Mouse (Mus musculus) testis, postnatal 14 days (tissue): ENCODE measurements around the gene Rpl27.
"Not testable (repeated sequence)": the region's sequence is repeated elsewhere in the genome, so short reads cannot be mapped to it uniquely, and the experiment has no call there.

Source experiments
- DNase-seq: peaks from one replicate; pipeline ENCODE4 v3.0.0; 2021; ENCODE audit warnings: low spot score

The Rpl27 gene

GRCm38 (mm10) chr11:101442127-101442693, at the start of gene Rpl27:
Gene Rpl27 (plus strand): TSS chr11:101442298.
- DNase-seq = peak; percentile 99

GRCm38 (mm10) chr11:101395110-101395509, 47.0 kb upstream of the Rpl27 start:
- peak; percentile 45 for DNase-seq

- DNase-seq = no peak
Observed at GRCm38 (mm10) chr11:101415306-101415705, 26.8 kb upstream of the Rpl27 start.

GRCm38 (mm10) chr11:101416433-101417100, 25.5 kb upstream of the Rpl27 start:
- no peak for DNase-seq

GRCm38 (mm10) chr11:101417101-101417855, 24.8 kb upstream of the Rpl27 start, which contains the start of gene Aarsd1:
Gene Aarsd1 (minus strand): TSS chr11:101417615.
- DNase-seq = peak; percentile 87

GRCm38 (mm10) chr11:101418991-101419390, 23.1 kb upstream of the Rpl27 start:
- no peak for DNase-seq

- no peak for DNase-seq
Observed at GRCm38 (mm10) chr11:101419610-101420009, 22.5 kb upstream of the Rpl27 start.

- no peak for DNase-seq
Observed at GRCm38 (mm10) chr11:101420148-101420547, 21.9 kb upstream of the Rpl27 start.

- DNase-seq = peak; percentile 51
Observed at GRCm38 (mm10) chr11:101424105-101424851, 17.8 kb upstream of the Rpl27 start, which contains the start of gene Gm27029. Gene Gm27029 (minus strand): TSS chr11:101424796.

- peak; percentile 97 for DNase-seq
Observed at GRCm38 (mm10) chr11:101424925-101425813, 16.9 kb upstream of the Rpl27 start, which contains the start of the genes Rundc1 and Ptges3l. Gene Rundc1 (plus strand): TSS chr11:101425085. Gene Ptges3l (minus strand): TSS chr11:101425333.

GRCm38 (mm10) chr11:101426165-101426564, 15.9 kb upstream of the Rpl27 start:
- DNase-seq = no peak

GRCm38 (mm10) chr11:101431327-101431726, 10.8 kb upstream of the Rpl27 start:
- DNase-seq = no peak

- no peak for DNase-seq
Observed at GRCm38 (mm10) chr11:101433396-101433795, 8.7 kb upstream of the Rpl27 start.

- no peak for DNase-seq
Observed at GRCm38 (mm10) chr11:101435831-101436230, 6.3 kb upstream of the Rpl27 start.

GRCm38 (mm10) chr11:101436916-101437315, 5.2 kb upstream of the Rpl27 start:
- no peak for DNase-seq

GRCm38 (mm10) chr11:101438006-101438405, 4.1 kb upstream of the Rpl27 start:
- not testable (repeated sequence) for DNase-seq

GRCm38 (mm10) chr11:101441450-101442126, 510 bp upstream of the Rpl27 start:
- DNase-seq = not testable (repeated sequence)

- no peak for DNase-seq
Observed at GRCm38 (mm10) chr11:101442760-101443159, 662 bp downstream of the Rpl27 start.

GRCm38 (mm10) chr11:101446319-101446718, 4.2 kb downstream of the Rpl27 start:
- DNase-seq = no peak

- not testable (repeated sequence) for DNase-seq
Observed at GRCm38 (mm10) chr11:101446860-101447259, 4.8 kb downstream of the Rpl27 start.
